Mouse (Mus musculus) ES-Bruce4 (cell line): Measurements from ENCODE around the gene Traf2.

Source experiments
- CTCF ChIP-seq: IDR thresholded peaks from one replicate; pipeline ENCODE4 v1.8.1; 2011; ENCODE audit warnings: low read depth, low read length
- POLR2A ChIP-seq: IDR thresholded peaks from one replicate; pipeline ENCODE4 v1.8.1; 2011; ENCODE audit warnings: low read length; ENCODE audit not compliant: insufficient read depth

DNA sequence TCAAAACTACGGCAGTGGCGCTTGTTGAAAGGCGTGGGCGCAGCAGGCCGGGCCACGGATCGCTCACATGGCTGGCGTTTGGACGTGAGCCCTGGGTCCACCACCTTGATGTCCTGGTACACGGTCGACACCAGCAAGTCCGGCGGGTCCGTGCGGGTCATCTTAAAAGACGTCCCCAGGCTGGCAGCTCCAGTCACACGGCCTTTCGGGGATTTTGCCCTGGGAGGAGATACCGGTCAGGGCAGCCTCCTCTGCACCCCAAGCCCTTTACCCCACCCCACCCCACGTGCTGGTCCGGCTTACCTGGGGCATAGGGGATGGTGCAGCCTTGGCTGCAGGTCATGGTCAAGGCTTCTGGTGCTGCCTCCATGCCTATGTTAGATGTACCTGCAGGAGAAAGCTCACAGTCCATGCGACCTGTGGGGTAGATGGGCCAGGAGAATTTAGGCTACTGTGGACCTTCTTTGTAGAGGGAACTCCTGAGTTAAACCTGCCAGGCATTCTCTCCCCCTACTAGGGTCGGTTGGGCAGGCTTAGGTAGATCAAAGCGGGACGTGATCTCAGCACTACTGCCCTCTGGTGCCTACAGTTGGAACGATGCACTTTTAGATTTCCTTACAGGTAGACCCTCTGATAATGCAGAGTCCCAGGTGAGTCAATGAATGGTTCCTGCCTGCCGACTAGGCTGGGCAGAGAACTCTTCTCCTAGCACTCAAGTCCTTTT, 33.2 kb upstream of the Traf2 start:
- TF ChIP-seq POLR2A (no peak), CTCF (peak; percentile 67)
